Mouse (Mus musculus): Measurements from ENCODE around the gene Pex10. TPM values are rescaled to one million over a fixed set of nuclear protein-coding genes. Genes with fewer than 3 reads are reported as not detected.
A peak's percentile ranks its signal among the peaks of the same experiment; 100 is the strongest.

Pex10 gene
- polyA plus RNA-seq, 1 experiment = 17.8 TPM

- Histone ChIP-seq H3K4me1 (ENCODE audit: control insufficient read depth, insufficient read depth, low read length) (peaks cover 5% of the 10 kb centered on the region), H3K27ac (ENCODE audit: insufficient read depth, low read length) (peak within 1 kb of the TSS; percentile 38; the same call in 1 of the 2 replicates), H3K4me3 (ENCODE audit: insufficient read depth, low read length) (peak within 1 kb of the TSS; percentile 61)
- TF ChIP-seq CTCF (IDR thresholded peaks at IDR 0.05; ENCODE audit: extremely low read depth, insufficient read depth, low read length) (no peak), POLR2A (IDR thresholded peaks at IDR 0.05; ENCODE audit: extremely low read depth, insufficient read depth, low read length) (0 out of 2 replicates have a peak, but pooled peaks have one; percentile 50)
Measured at GRCm38 (mm10) chr4:155086108-155087024, 19.6 kb downstream of the Pex10 start, which contains the start of the genes Rer1 and Morn1. Gene Rer1, minus strand, starts transcription at chr4:155086382. Gene Morn1, plus strand, starts transcription at chr4:155086577.

GRCm38 (mm10) chr4:155089241-155089640 lies 22.4 kb downstream of the Pex10 start:
- TF ChIP-seq POLR2A (IDR thresholded peaks at IDR 0.05; ENCODE audit: extremely low read depth, insufficient read depth, low read length) (no peak), CTCF (IDR thresholded peaks at IDR 0.05; ENCODE audit: extremely low read depth, insufficient read depth, low read length) (no peak)
- Histone ChIP-seq H3K27ac (ENCODE audit: insufficient read depth, low read length) (no peak overlapping the region), H3K4me1 (ENCODE audit: control insufficient read depth, insufficient read depth, low read length) (peaks cover 5% of the 10 kb centered on the region), H3K4me3 (ENCODE audit: insufficient read depth, low read length) (no peak overlapping the region)

GRCm38 (mm10) chr4:155090147-155090546 lies 23.3 kb downstream of the Pex10 start:
- Histone ChIP-seq H3K4me3 (ENCODE audit: insufficient read depth, low read length) (no peak overlapping the region), H3K4me1 (ENCODE audit: control insufficient read depth, insufficient read depth, low read length) (peaks cover 3% of the 10 kb centered on the region), H3K27ac (ENCODE audit: insufficient read depth, low read length) (no peak overlapping the region)
- no peak for TF ChIP-seq CTCF (IDR thresholded peaks at IDR 0.05; ENCODE audit: extremely low read depth, insufficient read depth, low read length)
- no peak for TF ChIP-seq POLR2A (IDR thresholded peaks at IDR 0.05; ENCODE audit: extremely low read depth, insufficient read depth, low read length)

GRCm38 (mm10) chr4:155090688-155091449 lies 24.1 kb downstream of the Pex10 start:
- peaks cover 2% of the 10 kb centered on the region for H3K4me1 ChIP-seq (ENCODE audit: control insufficient read depth, insufficient read depth, low read length)
- TF ChIP-seq POLR2A (IDR thresholded peaks at IDR 0.05; ENCODE audit: extremely low read depth, insufficient read depth, low read length) (no peak), CTCF (IDR thresholded peaks at IDR 0.05; ENCODE audit: extremely low read depth, insufficient read depth, low read length) (no peak)
- H3K4me3 ChIP-seq (ENCODE audit: insufficient read depth, low read length) = no peak overlapping the region
- no peak overlapping the region for H3K27ac ChIP-seq (ENCODE audit: insufficient read depth, low read length)

GRCm38 (mm10) chr4:155092718-155093430 lies 26.1 kb downstream of the Pex10 start:
- H3K4me3 ChIP-seq (ENCODE audit: insufficient read depth, low read length) = no peak overlapping the region
- TF ChIP-seq CTCF (IDR thresholded peaks at IDR 0.05; ENCODE audit: extremely low read depth, insufficient read depth, low read length) = no peak
- TF ChIP-seq POLR2A (IDR thresholded peaks at IDR 0.05; ENCODE audit: extremely low read depth, insufficient read depth, low read length) = no peak
- no peaks in the 10 kb centered on the region for H3K4me1 ChIP-seq (ENCODE audit: control insufficient read depth, insufficient read depth, low read length)
- no peak overlapping the region for H3K27ac ChIP-seq (ENCODE audit: insufficient read depth, low read length)

- H3K4me3 ChIP-seq (ENCODE audit: insufficient read depth, low read length) = no peak overlapping the region
- TF ChIP-seq POLR2A (IDR thresholded peaks at IDR 0.05; ENCODE audit: extremely low read depth, insufficient read depth, low read length) = no peak
- TF ChIP-seq CTCF (IDR thresholded peaks at IDR 0.05; ENCODE audit: extremely low read depth, insufficient read depth, low read length) = no peak
- no peak overlapping the region for H3K27ac ChIP-seq (ENCODE audit: insufficient read depth, low read length)
- no peaks in the 10 kb centered on the region for H3K4me1 ChIP-seq (ENCODE audit: control insufficient read depth, insufficient read depth, low read length)
Measured at GRCm38 (mm10) chr4:155093431-155094149, 26.8 kb downstream of the Pex10 start.

GRCm38 (mm10) chr4:155094565-155094964 lies 27.7 kb downstream of the Pex10 start:
- H3K4me1 ChIP-seq (ENCODE audit: control insufficient read depth, insufficient read depth, low read length) = no peaks in the 10 kb centered on the region
- no peak overlapping the region for H3K27ac ChIP-seq (ENCODE audit: insufficient read depth, low read length)
- H3K4me3 ChIP-seq (ENCODE audit: insufficient read depth, low read length) = no peak overlapping the region
- 0 out of 2 replicates have a peak, but pooled peaks have one; percentile 16 for TF ChIP-seq POLR2A (IDR thresholded peaks at IDR 0.05; ENCODE audit: extremely low read depth, insufficient read depth, low read length)
- peak; percentile 47 for TF ChIP-seq CTCF (IDR thresholded peaks at IDR 0.05; ENCODE audit: extremely low read depth, insufficient read depth, low read length)

GRCm38 (mm10) chr4:155095238-155095900 lies 28.6 kb downstream of the Pex10 start:
- Histone ChIP-seq H3K4me1 (ENCODE audit: control insufficient read depth, insufficient read depth, low read length) (no peaks in the 10 kb centered on the region), H3K4me3 (ENCODE audit: insufficient read depth, low read length) (no peak overlapping the region), H3K27ac (ENCODE audit: insufficient read depth, low read length) (no peak overlapping the region)
- TF ChIP-seq CTCF (IDR thresholded peaks at IDR 0.05; ENCODE audit: extremely low read depth, insufficient read depth, low read length) = peak; percentile 99
- 0 out of 2 replicates have a peak, but pooled peaks have one; percentile 14 for TF ChIP-seq POLR2A (IDR thresholded peaks at IDR 0.05; ENCODE audit: extremely low read depth, insufficient read depth, low read length)
